Mouse (Mus musculus): ENCODE results near the gene Cdc42ep4.

Cdc42ep4 gene

GRCm38 (mm10) chr11:113751484-113752084 is at the start of gene Cdc42ep4:
TSS of gene Cdc42ep4 (minus strand) at chr11:113751881.
- peak; percentile 83 for DNase-seq

- DNase-seq, result no peak
Measured at GRCm38 (mm10) chr11:113800026-113800425, 48.3 kb upstream of the Cdc42ep4 start.

- DNase-seq, result no peak
Measured at GRCm38 (mm10) chr11:113799041-113799447, 47.4 kb upstream of the Cdc42ep4 start.

GRCm38 (mm10) chr11:113798011-113798410 is 46.3 kb upstream of the Cdc42ep4 start:
- DNase-seq, result no peak

DNA sequence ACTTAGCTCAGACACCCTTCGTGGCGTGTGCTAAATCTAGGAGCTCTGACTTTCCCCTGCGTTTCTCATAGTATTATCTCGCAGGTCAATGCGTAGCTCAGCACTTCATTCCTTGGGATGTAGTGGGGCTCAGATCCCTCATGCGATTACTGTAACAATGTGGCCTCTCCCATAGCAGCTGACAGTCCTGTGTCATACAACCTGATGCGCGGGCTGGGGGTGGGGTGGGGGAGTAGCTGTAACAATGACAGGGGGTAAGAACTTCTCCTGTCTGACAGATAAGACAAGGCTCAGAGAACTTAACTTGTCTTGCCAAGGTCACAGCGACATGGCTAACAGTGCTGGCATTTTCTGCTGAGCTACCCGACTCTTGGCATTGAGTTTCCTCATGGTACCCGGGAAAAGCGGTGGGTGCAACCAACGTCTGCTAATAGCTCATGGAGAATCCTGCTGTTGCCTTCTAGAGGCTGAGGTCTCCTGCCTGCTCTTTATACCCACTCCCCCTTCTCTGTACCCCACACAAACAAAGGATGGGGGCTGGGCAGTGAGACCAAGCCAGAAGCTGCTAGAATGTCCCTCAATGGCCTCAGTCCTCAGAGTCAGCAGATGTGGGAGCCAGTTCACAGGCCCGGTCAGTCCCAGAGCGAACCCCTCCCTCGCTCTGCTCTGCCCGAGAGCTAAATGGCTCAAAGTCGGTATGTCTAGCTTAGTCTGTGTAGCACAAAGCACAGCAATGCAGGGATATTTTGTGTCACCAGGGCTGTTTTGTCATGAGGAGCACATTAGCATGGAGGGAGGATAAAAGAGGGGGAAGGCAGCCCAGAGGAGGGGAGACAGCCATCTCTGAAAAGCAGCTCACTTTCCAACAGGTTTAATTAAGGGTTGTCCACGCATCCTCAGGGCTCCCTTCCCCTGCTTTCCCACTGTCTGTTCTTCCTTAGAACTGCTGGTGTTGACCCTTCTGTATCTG is 45.6 kb upstream of the Cdc42ep4 start:
- DNase-seq, result no peak

DNA sequence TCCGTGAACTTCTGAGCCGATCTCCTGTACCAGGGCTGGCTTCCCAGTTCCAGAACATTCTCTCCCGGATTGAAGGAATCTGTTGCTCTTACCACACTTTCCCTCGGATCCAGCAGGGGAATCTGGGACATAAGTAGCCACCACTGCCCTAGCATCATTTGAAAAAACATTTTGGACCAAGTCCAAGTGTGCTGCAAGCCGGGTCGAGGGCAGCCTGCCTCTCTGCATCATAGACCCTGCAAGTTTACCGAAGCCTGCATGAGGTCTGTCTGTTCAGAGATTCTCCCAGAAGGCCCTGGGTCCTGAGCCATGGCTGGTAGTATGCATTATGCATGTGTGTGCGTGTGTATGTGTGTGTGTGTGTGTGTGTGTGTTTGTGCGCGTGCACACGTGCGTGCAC is 44.2 kb upstream of the Cdc42ep4 start:
- DNase-seq, result no peak

GRCm38 (mm10) chr11:113791357-113792215 is 39.9 kb upstream of the Cdc42ep4 start:
- no peak for DNase-seq

- no peak for DNase-seq
Measured at GRCm38 (mm10) chr11:113789101-113789500, 37.4 kb upstream of the Cdc42ep4 start.

DNA sequence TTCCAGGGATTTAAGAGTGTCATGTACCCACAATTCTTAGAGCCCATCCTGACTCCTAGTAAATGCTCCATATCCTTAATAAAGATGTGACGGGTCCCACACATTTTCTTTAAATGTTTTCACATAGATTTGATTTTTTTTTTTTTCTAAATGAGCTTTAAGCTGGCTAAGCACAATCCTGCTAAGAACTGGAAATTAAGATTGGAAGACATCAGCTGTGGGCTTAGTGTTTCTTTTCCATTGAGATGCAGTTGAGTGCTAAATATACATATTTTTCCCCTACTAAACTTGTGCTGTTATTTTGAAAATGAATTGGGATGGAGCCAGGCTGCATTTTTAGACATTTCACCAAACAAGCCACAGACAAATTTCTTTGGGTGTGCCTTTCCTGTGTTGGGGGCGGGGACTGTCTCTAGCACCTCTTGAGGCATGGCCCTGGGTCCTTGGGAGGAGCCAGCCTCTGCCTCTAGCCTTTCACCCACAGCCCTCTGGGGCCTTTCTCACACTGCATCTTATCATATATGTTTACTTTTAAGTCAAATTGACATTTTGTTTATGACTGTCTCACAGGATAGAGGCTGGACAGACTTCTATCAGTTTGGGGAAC is 36.6 kb upstream of the Cdc42ep4 start:
- DNase-seq, result peak; percentile 36

GRCm38 (mm10) chr11:113787432-113788182 is 35.9 kb upstream of the Cdc42ep4 start:
- no peak for DNase-seq

DNA sequence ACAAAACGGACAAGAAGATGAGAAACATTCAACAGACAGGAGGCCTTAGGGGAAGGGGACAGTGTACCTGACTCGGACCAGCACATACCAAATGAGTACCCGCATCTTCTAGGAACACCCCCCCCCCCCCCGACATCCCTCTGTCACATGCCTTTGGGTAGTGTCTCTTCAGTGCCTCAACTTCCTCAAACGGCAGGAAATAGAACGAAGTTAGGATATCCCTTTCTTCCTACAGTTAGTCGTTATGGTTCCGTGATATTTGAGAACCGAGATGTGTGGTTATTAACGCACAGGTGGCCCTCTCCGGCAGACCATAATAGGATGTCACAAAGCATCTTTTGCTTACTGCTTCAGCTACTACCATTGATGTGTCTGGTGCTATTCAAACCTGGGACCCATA is 35.3 kb upstream of the Cdc42ep4 start:
- no peak for DNase-seq

DNA sequence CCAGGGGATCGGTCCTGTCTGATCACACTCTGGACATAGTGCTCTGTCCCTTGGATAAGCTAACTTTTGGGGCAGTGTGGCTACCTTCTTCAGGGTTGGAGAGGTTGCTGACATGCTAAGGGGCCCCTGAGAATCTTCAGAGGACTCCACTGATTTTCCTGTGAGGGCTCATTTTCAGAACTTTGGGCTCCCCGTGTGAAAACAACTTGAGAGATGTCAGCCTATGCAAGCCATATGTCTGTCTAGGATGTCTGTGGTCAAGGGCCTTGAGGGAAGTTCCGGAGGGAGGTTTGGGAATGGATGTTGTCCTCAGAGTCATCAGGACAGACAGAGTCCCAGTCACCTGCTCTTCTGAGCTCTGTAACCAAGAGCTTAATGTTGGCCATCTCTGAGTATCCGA is 34.7 kb upstream of the Cdc42ep4 start:
- no peak for DNase-seq

DNA sequence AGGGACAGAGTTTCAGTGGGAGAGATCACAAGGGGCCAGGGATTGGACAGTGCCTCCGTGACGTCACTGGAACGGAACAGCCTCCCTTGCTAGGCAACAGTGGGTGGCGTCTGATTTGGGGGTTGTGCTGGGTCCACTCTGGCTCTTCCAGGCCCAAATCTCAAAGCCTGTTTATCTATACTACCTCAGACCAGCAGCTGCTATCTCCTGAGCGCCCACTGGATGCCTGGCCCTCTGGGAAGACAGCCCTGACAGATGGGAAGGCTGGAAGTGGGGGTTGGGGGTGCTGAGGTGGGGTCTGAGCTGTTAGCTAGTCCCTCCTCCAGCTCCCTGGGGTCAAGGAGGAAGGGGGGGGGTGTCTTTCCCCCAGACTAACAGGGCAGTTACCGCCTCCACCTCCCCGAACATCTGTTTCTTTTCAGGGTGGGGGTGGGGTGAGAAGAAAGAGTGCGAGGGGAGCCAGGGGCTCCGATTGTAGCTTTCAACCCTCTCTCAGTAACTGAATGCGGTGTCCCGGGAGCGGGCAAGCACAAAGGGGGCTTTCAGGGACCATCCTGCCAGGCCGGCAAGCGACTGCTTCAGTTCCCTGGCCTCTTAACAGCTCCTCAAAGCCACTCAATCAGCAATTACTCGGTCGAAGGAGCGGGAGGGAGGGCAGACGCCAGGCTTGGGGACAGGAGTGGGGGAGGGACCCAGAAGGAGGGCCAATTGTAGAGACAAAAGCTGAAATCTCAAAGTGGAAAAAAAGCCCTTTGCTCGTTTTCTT is 33.9 kb upstream of the Cdc42ep4 start:
- DNase-seq, result no peak

DNA sequence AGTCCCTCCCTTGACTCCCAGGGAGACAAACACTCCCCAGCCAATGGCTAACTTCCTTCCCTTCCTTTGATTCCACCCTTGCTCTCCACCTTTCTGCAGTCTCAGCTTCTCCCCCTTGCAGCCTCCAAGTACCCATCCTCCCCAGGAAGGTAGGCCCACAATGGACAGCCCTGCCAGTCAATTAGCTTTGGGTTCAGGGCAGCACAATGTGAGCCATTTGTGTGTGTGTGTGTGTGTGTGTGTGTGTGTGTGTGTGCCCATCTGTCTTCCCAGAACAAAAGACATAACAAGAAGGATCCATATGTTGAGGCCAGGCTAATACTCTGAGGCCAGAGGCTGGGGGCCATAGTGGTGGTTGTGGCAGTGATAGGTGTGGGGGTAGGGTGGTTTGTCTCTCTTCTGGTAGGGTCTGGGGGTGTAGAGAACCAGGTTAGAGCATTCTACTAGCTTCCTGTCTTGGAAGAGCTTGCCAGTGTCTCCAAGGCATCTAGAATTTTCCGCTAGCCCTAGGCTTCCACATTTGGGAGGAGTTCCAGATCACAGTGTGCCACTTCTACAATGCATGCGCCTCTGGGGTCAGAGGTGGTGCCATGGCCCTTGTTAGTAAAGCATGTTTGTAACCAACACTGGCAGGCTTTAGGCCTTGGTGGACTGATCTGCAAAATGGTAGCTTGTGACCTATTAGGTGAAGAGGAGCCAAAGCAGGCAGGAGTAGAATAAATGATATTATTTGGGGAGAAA is 33.1 kb upstream of the Cdc42ep4 start:
- DNase-seq, result no peak

DNA sequence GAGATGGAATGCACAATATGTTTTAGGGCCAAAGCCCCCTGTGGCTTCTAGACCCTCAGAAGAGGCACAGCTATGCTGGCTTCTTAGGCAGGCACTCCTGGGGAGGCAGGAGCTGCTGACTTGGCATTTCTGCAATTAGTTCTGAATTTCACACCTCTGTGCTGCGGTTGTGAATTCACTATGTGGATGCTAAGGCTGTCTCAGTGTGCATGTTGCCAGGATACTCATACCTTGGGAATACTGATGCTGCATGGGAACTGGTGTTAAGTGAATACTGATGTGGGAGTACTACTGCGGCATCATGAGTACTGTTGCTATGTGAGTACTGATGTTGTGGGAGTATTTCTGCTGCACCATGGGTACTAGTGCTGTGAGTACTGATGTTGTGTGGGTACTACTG is 30.8 kb upstream of the Cdc42ep4 start:
- DNase-seq, result no peak

DNA sequence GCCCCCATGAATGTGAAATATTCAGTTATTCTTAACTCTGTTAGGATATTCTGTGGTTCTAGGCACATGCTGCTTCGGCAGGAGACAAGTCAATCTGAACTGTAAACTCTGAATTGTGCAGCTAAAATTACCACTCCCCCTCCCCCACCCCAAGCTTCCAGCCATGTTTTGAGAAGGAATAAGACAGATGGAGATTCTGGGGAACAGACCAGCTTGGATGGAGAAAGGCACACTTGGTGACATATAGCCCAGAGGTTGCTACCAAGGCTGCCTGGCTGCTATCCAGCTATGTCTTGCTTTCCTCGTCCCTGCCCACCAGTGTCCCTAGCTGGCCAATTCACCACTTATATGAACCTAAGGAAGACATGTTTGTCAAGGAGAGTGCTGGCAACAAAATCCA is 30.3 kb upstream of the Cdc42ep4 start:
- no peak for DNase-seq

- DNase-seq, result no peak
Measured at GRCm38 (mm10) chr11:113779680-113780041, 28.0 kb upstream of the Cdc42ep4 start.

GRCm38 (mm10) chr11:113778733-113779679 is 27.3 kb upstream of the Cdc42ep4 start:
- peak; percentile 34 for DNase-seq

DNA sequence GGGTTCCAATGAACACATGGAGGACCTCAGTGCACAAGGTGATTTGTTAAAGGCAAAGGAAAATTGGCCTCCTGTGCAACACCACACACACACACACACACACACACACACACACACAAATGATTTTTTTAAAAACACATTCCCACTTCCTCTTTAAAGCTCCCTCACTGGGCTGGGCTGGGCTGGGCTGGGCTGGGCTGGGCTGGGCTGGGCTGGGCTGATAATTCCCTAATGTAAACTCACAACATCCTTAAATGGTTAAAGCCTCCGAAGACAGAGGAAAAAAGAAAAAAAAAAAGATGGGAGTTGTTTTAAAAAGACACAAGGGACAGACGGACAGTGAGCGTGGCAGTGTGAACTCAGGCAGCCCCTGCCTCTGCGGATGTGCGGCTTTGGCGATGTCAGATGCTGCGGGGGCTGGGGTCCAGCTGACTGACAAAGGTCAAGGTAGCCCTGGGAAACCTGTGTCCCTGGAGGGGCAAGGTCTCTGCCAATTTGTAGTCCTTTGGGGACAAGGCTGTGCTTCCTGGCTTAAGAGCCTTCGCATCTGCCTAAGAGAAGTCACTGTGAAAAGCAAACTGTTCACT is 26.3 kb upstream of the Cdc42ep4 start:
- DNase-seq, result no peak

Measured in kidney, adult 18-20 months (tissue).